Mouse (Mus musculus): ENCODE results near the gene Galnt14. TPM values are rescaled to one million over a fixed set of nuclear protein-coding genes. Genes with fewer than 3 reads are reported as not detected.

Galnt14 gene
- total and polyA plus RNA-seq, 3 experiments = 0.08 TPM; not detected in 2

GRCm38 (mm10) chr17:73602552-73603478 is 107.4 kb downstream of the Galnt14 start:
- DNase-seq = no peak
- Histone ChIP-seq H3K4me1 (ENCODE audit: control insufficient read depth, insufficient read depth, low read length) (no peaks in the 10 kb centered on the region), H3K27ac (no peak overlapping the region), H3K27me3 (ENCODE audit: control insufficient read depth, insufficient read depth, low read length) (no peaks in the 10 kb centered on the region), H3K36me3 (ENCODE audit: control insufficient read depth, insufficient read depth, low read length) (no peaks in the 10 kb centered on the region), H3K79me2 (replicated peaks; ENCODE audit: control insufficient read depth, insufficient read depth, low read length) (no peaks in the 10 kb centered on the region), H3K9ac (ENCODE audit: low read depth, low read length) (no peak overlapping the region), H3K4me3 (no peak overlapping the region)
- intact Hi-C loops (cut with DNase I) = no loop called here
- 55% methylated on average over 5 of the region's 5 CpGs for WGBS
- TF ChIP-seq EP300 (IDR thresholded peaks at IDR 0.05; ENCODE audit: insufficient read depth, low read depth, low read length) (no peak), POLR2A (IDR thresholded peaks at IDR 0.05; ENCODE audit: insufficient read depth, low read depth, low read length) (no peak), CTCF (IDR thresholded peaks at IDR 0.05) (no peak)

GRCm38 (mm10) chr17:73599923-73600322 is 110.3 kb downstream of the Galnt14 start:
- Histone ChIP-seq H3K27me3 (ENCODE audit: control insufficient read depth, insufficient read depth, low read length) (no peaks in the 10 kb centered on the region), H3K4me1 (ENCODE audit: control insufficient read depth, insufficient read depth, low read length) (no peaks in the 10 kb centered on the region), H3K27ac (no peak overlapping the region), H3K36me3 (ENCODE audit: control insufficient read depth, insufficient read depth, low read length) (no peaks in the 10 kb centered on the region), H3K79me2 (replicated peaks; ENCODE audit: control insufficient read depth, insufficient read depth, low read length) (no peaks in the 10 kb centered on the region), H3K9ac (ENCODE audit: low read depth, low read length) (no peak overlapping the region), H3K4me3 (no peak overlapping the region)
- no peak for DNase-seq
- intact Hi-C loops (cut with DNase I) = no loop called here
- TF ChIP-seq POLR2A (IDR thresholded peaks at IDR 0.05; ENCODE audit: insufficient read depth, low read depth, low read length) (no peak), EP300 (IDR thresholded peaks at IDR 0.05; ENCODE audit: insufficient read depth, low read depth, low read length) (no peak), CTCF (IDR thresholded peaks at IDR 0.05) (no peak)
- 71% methylated on average over 6 of the region's 6 CpGs for WGBS

GRCm38 (mm10) chr17:73592081-73592480 is 118.2 kb downstream of the Galnt14 start:
- Histone ChIP-seq H3K27me3 (ENCODE audit: control insufficient read depth, insufficient read depth, low read length) (no peaks in the 10 kb centered on the region), H3K27ac (no peak overlapping the region), H3K4me3 (no peak overlapping the region), H3K79me2 (replicated peaks; ENCODE audit: control insufficient read depth, insufficient read depth, low read length) (no peaks in the 10 kb centered on the region), H3K36me3 (ENCODE audit: control insufficient read depth, insufficient read depth, low read length) (no peaks in the 10 kb centered on the region), H3K4me1 (ENCODE audit: control insufficient read depth, insufficient read depth, low read length) (no peaks in the 10 kb centered on the region), H3K9ac (ENCODE audit: low read depth, low read length) (no peak overlapping the region)
- intact Hi-C loops (cut with DNase I) = no loop called here
- TF ChIP-seq CTCF (IDR thresholded peaks at IDR 0.05) (no peak), POLR2A (IDR thresholded peaks at IDR 0.05; ENCODE audit: insufficient read depth, low read depth, low read length) (no peak)
- DNase-seq = no peak
- 69% methylated on average over 2 of the region's 2 CpGs for WGBS

- intact Hi-C loops (cut with DNase I) = no loop called here
- no peaks in the 10 kb centered on the region for H3K36me3 ChIP-seq (ENCODE audit: control insufficient read depth, insufficient read depth, low read length)
- no peak overlapping the region for H3K4me3 ChIP-seq
- WGBS = 85% methylated on average over 6 of the region's 6 CpGs
- DNase-seq = no peak
- H3K4me1 ChIP-seq (ENCODE audit: control insufficient read depth, insufficient read depth, low read length) = no peaks in the 10 kb centered on the region
- TF ChIP-seq CTCF (IDR thresholded peaks at IDR 0.05) (no peak), EP300 (IDR thresholded peaks at IDR 0.05; ENCODE audit: insufficient read depth, low read depth, low read length) (no peak), POLR2A (IDR thresholded peaks at IDR 0.05; ENCODE audit: insufficient read depth, low read depth, low read length) (no peak)
- H3K79me2 ChIP-seq (replicated peaks; ENCODE audit: control insufficient read depth, insufficient read depth, low read length) = no peaks in the 10 kb centered on the region
- H3K9ac ChIP-seq (ENCODE audit: low read depth, low read length) = no peak overlapping the region
- H3K27me3 ChIP-seq (ENCODE audit: control insufficient read depth, insufficient read depth, low read length) = no peaks in the 10 kb centered on the region
- no peak overlapping the region for H3K27ac ChIP-seq
Measured at GRCm38 (mm10) chr17:73587573-73587972, 122.7 kb downstream of the Galnt14 start.

GRCm38 (mm10) chr17:73574186-73574585 is 136.1 kb downstream of the Galnt14 start:
- TF ChIP-seq EP300 (IDR thresholded peaks at IDR 0.05; ENCODE audit: insufficient read depth, low read depth, low read length) = no peak
- no peak for TF ChIP-seq POLR2A (IDR thresholded peaks at IDR 0.05; ENCODE audit: insufficient read depth, low read depth, low read length)
- no peak for TF ChIP-seq CTCF (IDR thresholded peaks at IDR 0.05)
- 37% methylated on average over 1 of the region's 1 CpGs for WGBS
- no peak overlapping the region for H3K9ac ChIP-seq (ENCODE audit: low read depth, low read length)
- no peak overlapping the region for H3K4me3 ChIP-seq
- no peak for DNase-seq
- intact Hi-C loops (cut with DNase I) = loop anchor here (10.0 kb wide), 2 partner anchors 171 to 311 kb away; no protein-coding TSS in a partner anchor
- H3K79me2 ChIP-seq (replicated peaks; ENCODE audit: control insufficient read depth, insufficient read depth, low read length) = no peaks in the 10 kb centered on the region
- no peak overlapping the region for H3K27ac ChIP-seq
- H3K4me1 ChIP-seq (ENCODE audit: control insufficient read depth, insufficient read depth, low read length) = no peaks in the 10 kb centered on the region
- no peaks in the 10 kb centered on the region for H3K36me3 ChIP-seq (ENCODE audit: control insufficient read depth, insufficient read depth, low read length)
- H3K27me3 ChIP-seq (ENCODE audit: control insufficient read depth, insufficient read depth, low read length) = no peaks in the 10 kb centered on the region; the same call in 1 of the 2 replicates

GRCm38 (mm10) chr17:73572881-73573280 is 137.4 kb downstream of the Galnt14 start:
- no peak overlapping the region for H3K9ac ChIP-seq (ENCODE audit: low read depth, low read length)
- no peaks in the 10 kb centered on the region for H3K4me1 ChIP-seq (ENCODE audit: control insufficient read depth, insufficient read depth, low read length)
- no peak overlapping the region for H3K27ac ChIP-seq
- WGBS = 59% methylated on average over 5 of the region's 5 CpGs
- DNase-seq = no peak
- intact Hi-C loops (cut with DNase I) = loop anchor here (10.0 kb wide), 2 partner anchors 172 to 312 kb away; no protein-coding TSS in a partner anchor
- H3K79me2 ChIP-seq (replicated peaks; ENCODE audit: control insufficient read depth, insufficient read depth, low read length) = no peaks in the 10 kb centered on the region
- TF ChIP-seq EP300 (IDR thresholded peaks at IDR 0.05; ENCODE audit: insufficient read depth, low read depth, low read length) (no peak), POLR2A (IDR thresholded peaks at IDR 0.05; ENCODE audit: insufficient read depth, low read depth, low read length) (no peak), CTCF (IDR thresholded peaks at IDR 0.05) (no peak)
- no peaks in the 10 kb centered on the region for H3K36me3 ChIP-seq (ENCODE audit: control insufficient read depth, insufficient read depth, low read length)
- no peak overlapping the region for H3K4me3 ChIP-seq
- H3K27me3 ChIP-seq (ENCODE audit: control insufficient read depth, insufficient read depth, low read length) = peaks cover under 1% of the 10 kb centered on the region; the same call in 1 of the 2 replicates
